Mouse (Mus musculus) ovary, adult 2 months (tissue): ENCODE measurements around the gene Naip2. TPM values are rescaled to one million over a fixed set of nuclear protein-coding genes. Genes with fewer than 3 reads are reported as not detected.

Experiments used
- polyA plus RNA-seq: library from polyadenylated mRNA; depleted of rRNA; stranded (reverse); fragments of >200 nt; gene quantifications from 2 replicates; pipeline ENCODE4 v1.2.3, GENCODE M21; 2012; rRNA removed

Gene Naip2
- polyA plus RNA-seq, result 0.85 and 0.98 TPM in 2 replicates

GRCm38 (mm10) chr13:100201659-100202333 is at the start of gene Naip2:
Gene Naip2, minus strand, starts transcription at chr13:100202092.

DNA sequence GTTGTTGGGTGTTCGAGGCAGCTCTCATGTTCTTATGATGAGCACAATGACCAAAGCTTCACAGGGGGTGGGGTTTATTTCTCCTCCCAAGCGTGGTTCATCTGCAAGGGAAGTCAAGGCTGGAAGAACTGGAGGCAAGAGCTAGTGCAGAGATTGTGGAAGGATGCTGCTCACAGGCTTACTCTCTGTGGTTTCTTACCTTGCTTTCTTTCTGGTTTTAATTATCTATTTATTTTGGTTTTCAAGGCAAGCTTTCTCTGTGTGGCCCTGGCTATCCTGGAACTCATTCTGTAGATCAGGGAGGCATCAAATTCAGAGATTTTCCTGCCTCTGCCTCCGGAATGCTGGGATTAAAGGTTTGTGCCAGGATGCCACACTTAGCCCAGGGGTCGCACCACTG is 44.3 kb upstream of the Naip2 start, which contains the start of gene Naip5:
TSS of gene Naip5 (minus strand) at position 101 of the 400 bp plus-strand sequence.

GRCm38 (mm10) chr13:100124423-100125257 is 77.3 kb downstream of the Naip2 start, which contains the start of gene Smn1:
Gene Smn1, plus strand, starts transcription at chr13:100124852.

DNA sequence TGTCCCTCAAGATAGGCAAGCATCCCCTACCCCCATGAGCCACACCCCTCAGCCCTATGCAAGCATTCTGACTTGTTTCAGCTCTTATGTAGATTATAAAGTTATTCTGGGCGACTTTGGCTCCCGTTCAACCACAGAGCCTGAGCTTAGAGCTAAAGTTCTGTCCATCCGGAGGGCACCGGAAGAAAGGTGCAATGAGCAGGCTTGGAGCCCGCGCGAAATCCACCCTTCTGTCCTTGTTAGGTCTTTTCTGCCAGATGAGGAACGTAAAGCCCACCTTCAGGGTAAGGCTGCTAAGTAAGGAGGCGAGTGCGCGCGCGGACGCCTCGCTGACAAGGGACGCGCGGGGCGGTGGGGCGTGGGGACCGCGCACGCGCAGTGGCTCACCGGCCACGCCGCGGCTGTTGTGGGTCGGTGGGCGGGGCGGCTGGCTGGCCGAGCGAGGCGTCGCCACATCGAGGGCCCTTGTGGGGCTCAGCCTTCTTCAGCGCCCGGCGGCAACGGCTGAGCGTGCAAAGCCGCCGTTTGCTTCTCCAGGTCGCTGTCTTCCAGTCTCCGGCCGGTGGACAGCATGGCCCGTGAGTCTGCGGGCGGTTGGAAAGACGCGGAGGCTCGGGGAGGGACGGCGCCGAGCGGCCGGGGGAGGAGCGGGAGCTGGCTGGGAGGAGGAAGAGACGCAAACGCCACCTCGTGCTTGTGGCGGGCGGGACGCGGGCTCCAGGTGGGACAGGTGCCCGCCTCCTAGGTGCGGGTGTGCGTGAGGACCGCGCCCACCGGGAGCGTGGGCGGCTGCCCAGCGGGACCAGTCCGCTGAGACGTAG is 94.0 kb downstream of the Naip2 start, which contains the start of gene Serf1:
TSS of gene Serf1 (plus strand) at position 361 of the 821 bp plus-strand sequence.

GRCm38 (mm10) chr13:100103748-100104254 is 98.1 kb downstream of the Naip2 start, which contains the start of gene Bdp1:
Gene Bdp1, minus strand, starts transcription at chr13:100104070.

Other genes starting within 250 kb of the Naip2 start
- 23.7 and 26.5 TPM in 2 replicates for gene Mccc2, start 186.5 kb downstream of the Naip2 start, polyA plus RNA-seq
- gene Bdp1, start 98.0 kb downstream of the Naip2 start, polyA plus RNA-seq, result 1.6 and 1.8 TPM in 2 replicates
- gene Serf1, start 94.1 kb downstream of the Naip2 start, polyA plus RNA-seq, result 6.7 and 20.3 TPM in 2 replicates
- gene Smn1, start 77.2 kb downstream of the Naip2 start, polyA plus RNA-seq, result 15.4 and 16.0 TPM in 2 replicates
- gene Naip5, start 44.2 kb upstream of the Naip2 start, polyA plus RNA-seq, result 4.2 and 4.8 TPM in 2 replicates
- gene Naip6, start 115.6 kb upstream of the Naip2 start, polyA plus RNA-seq, result 1.5 TPM in 2 replicates